8 mouse cellular contexts compared by ENCODE assay signal in genomic region chr3:40694438-40694837, GRCm38 (mm10). TPM values are rescaled to one million over a fixed set of nuclear protein-coding genes. Genes with fewer than 3 reads are reported as not detected.
DNase-seq lines count a peak whose midpoint lies in the region; ATAC-seq and TF ChIP-seq lines count a peak whose summit lies in the region.

No protein-coding gene starts in this region.

- WGBS in kidney, postnatal 0 days: 61% methylated on average over 2 of the region's 2 CpGs
- WGBS in kidney, embryonic 14.5 days: 58% methylated on average over 2 of the region's 2 CpGs
- 11% methylated on average over 2 of the region's 2 CpGs for whole genome bisulfite sequencing in liver, embryonic 15.5 days (ENCODE audit: insufficient replicate concordance)
- WGBS in hindbrain, embryonic 13.5 days: 66% methylated on average over 2 of the region's 2 CpGs

- H3K36me3 ChIP-seq in kidney, postnatal 0 days (ENCODE audit: insufficient read depth, low read length): no peaks in the 10 kb centered on the region
- no peaks in the 10 kb centered on the region; the same call in 1 of the 2 replicates for H3K36me3 ChIP-seq in kidney, embryonic 14.5 days (ENCODE audit: control insufficient read depth, insufficient read depth, low read length)
- H3K36me3 ChIP-seq in liver, embryonic 15.5 days (replicated peaks): no peaks in the 10 kb centered on the region
- H3K36me3 ChIP-seq in hindbrain, embryonic 13.5 days: peaks cover 30% of the 10 kb centered on the region

- no peak overlapping the region for H3K4me3 ChIP-seq in kidney, postnatal 0 days (replicated peaks; ENCODE audit: low read depth, low read length)
- H3K4me3 ChIP-seq in kidney, embryonic 14.5 days (ENCODE audit: low read length): no peak overlapping the region
- no peak overlapping the region for H3K4me3 ChIP-seq in liver, embryonic 15.5 days (replicated peaks)
- H3K4me3 ChIP-seq in hindbrain, embryonic 13.5 days: no peak overlapping the region

- DNase-seq in kidney, postnatal 0 days (ENCODE audit: low spot score): peak; percentile 22
- DNase-seq in MEL-GATA-1-ER (ENCODE audit: extremely low read depth, low read depth) (peak; percentile 89), ZHBTc4 (ENCODE audit: low read depth, low spot score) (peak; percentile 13)
- DNase-seq in layer of hippocampus, adult 9-11 months: no peak
- no peak for DNase-seq in urinary bladder, adult 18-20 months (ENCODE audit: low spot score in 2 of 2)

- no peaks in the 10 kb centered on the region for H3K27me3 ChIP-seq in kidney, postnatal 0 days (ENCODE audit: insufficient read depth, low read length)
- no peaks in the 10 kb centered on the region for H3K27me3 ChIP-seq in kidney, embryonic 14.5 days (ENCODE audit: control insufficient read depth, insufficient read depth, low read length)
- no peaks in the 10 kb centered on the region for H3K27me3 ChIP-seq in liver, embryonic 15.5 days
- H3K27me3 ChIP-seq in hindbrain, embryonic 13.5 days: no peaks in the 10 kb centered on the region

- no peaks in the 10 kb centered on the region for H3K9me3 ChIP-seq in kidney, postnatal 0 days (replicated peaks; ENCODE audit: low read length)
- no peaks in the 10 kb centered on the region for H3K9me3 ChIP-seq in kidney, embryonic 14.5 days (ENCODE audit: control insufficient read depth, low read length)
- no peaks in the 10 kb centered on the region for H3K9me3 ChIP-seq in liver, embryonic 15.5 days (replicated peaks)
- H3K9me3 ChIP-seq in hindbrain, embryonic 13.5 days: no peaks in the 10 kb centered on the region

- no peak for ATAC-seq in kidney, postnatal 0 days (replicated peaks; ENCODE audit: low FRiP score, low read depth)
- no peak for ATAC-seq in kidney, embryonic 14.5 days (ENCODE audit: low FRiP score, low TSS enrichment)
- ATAC-seq in liver, embryonic 15.5 days (ENCODE audit: insufficient read depth): peak; percentile 49; the same call in 1 of the 2 replicates
- no peak for ATAC-seq in hindbrain, embryonic 13.5 days (ENCODE audit: low FRiP score)

- no peak overlapping the region for H3K27ac ChIP-seq in kidney, postnatal 0 days
- no peak overlapping the region for H3K27ac ChIP-seq in kidney, embryonic 14.5 days (ENCODE audit: low read depth, low read length)
- no peak overlapping the region for H3K27ac ChIP-seq in liver, embryonic 15.5 days (replicated peaks)
- H3K27ac ChIP-seq in hindbrain, embryonic 13.5 days: no peak overlapping the region

- no peak overlapping the region for H3K4me2 ChIP-seq in kidney, postnatal 0 days (ENCODE audit: low read length)
- no peak overlapping the region for H3K4me2 ChIP-seq in kidney, embryonic 14.5 days (replicated peaks; ENCODE audit: low read depth, low read length)
- no peak overlapping the region for H3K4me2 ChIP-seq in liver, embryonic 15.5 days
- no peak overlapping the region for H3K4me2 ChIP-seq in hindbrain, embryonic 13.5 days

- TF ChIP-seq CTCF in kidney, postnatal 0 days (IDR thresholded peaks at IDR 0.05; ENCODE audit: low read depth): no peak

- H3K4me1 ChIP-seq in kidney, postnatal 0 days (replicated peaks; ENCODE audit: insufficient read depth, low read length): no peaks in the 10 kb centered on the region
- no peaks in the 10 kb centered on the region for H3K4me1 ChIP-seq in kidney, embryonic 14.5 days (ENCODE audit: control insufficient read depth, insufficient read depth, low read length)
- H3K4me1 ChIP-seq in liver, embryonic 15.5 days (replicated peaks): peaks cover 9% of the 10 kb centered on the region; the same call in 1 of the 2 replicates
- no peaks in the 10 kb centered on the region for H3K4me1 ChIP-seq in hindbrain, embryonic 13.5 days (replicated peaks)

- no peak overlapping the region for H3K9ac ChIP-seq in kidney, postnatal 0 days (ENCODE audit: low read depth, low read length)
- no peak overlapping the region for H3K9ac ChIP-seq in kidney, embryonic 14.5 days (ENCODE audit: low read depth, low read length)
- H3K9ac ChIP-seq in liver, embryonic 15.5 days: no peak overlapping the region
- no peak overlapping the region for H3K9ac ChIP-seq in hindbrain, embryonic 13.5 days

RNA-seq across cellular contexts. Expression of gene Slc25a31, which starts 14.2 kb away (rescaled TPM):
- 0.10 and 0.11 TPM in 2 replicates for polyA plus RNA-seq in kidney, postnatal 0 days (2015; fragmentation: Nextera tagmentation; extraction: Ambion mirVana)
- polyA plus RNA-seq in kidney, embryonic 14.5 days (2014; fragmentation: Nextera tagmentation; extraction: Ambion mirVana): 0.28 TPM in 1 of 2 replicates, not detected in the other
- 0.05 and 0.07 TPM in 2 replicates for polyA plus RNA-seq in liver, embryonic 15.5 days (2015; fragmentation: Nextera tagmentation; extraction: Ambion mirVana)
- polyA plus RNA-seq in hindbrain, embryonic 13.5 days (2015; fragmentation: Nextera tagmentation; extraction: Ambion mirVana): 0.27 and 0.41 TPM in 2 replicates

RNA-seq across cellular contexts. Expression of gene Hspa4l, which starts 49.9 kb away (rescaled TPM):
- polyA plus RNA-seq in kidney, postnatal 0 days (2015; fragmentation: Nextera tagmentation; extraction: Ambion mirVana): 9.9 and 10.3 TPM in 2 replicates
- polyA plus RNA-seq in kidney, embryonic 14.5 days (2014; fragmentation: Nextera tagmentation; extraction: Ambion mirVana): 4.3 and 8.8 TPM in 2 replicates
- 17.6 and 18.1 TPM in 2 replicates for polyA plus RNA-seq in liver, embryonic 15.5 days (2015; fragmentation: Nextera tagmentation; extraction: Ambion mirVana)
- polyA plus RNA-seq in hindbrain, embryonic 13.5 days (2015; fragmentation: Nextera tagmentation; extraction: Ambion mirVana): 57.1 and 64.8 TPM in 2 replicates

Comparison
In these comparisons a context has a peak if more than half of its experiments do, and no peak if none do; other contexts are left out.
1. DNase-seq: peak in kidney, postnatal 0 days (single experiment), MEL-GATA-1-ER (single experiment) and ZHBTc4 (single experiment); none in layer of hippocampus, adult 9-11 months (single experiment) and urinary bladder, adult 18-20 months (0 of 2).